Mouse (Mus musculus) lung, adult 2 months (tissue): ENCODE data around the gene Impg1.

Source experiments
- CTCF ChIP-seq: fragments of 200-500 bp; IDR thresholded peaks from 2 replicates; pipeline ENCODE4 v1.5.1; 2011; ENCODE audit warnings: mild to moderate bottlenecking, low read length, control low read depth; ENCODE audit not compliant: insufficient read depth
- POLR2A ChIP-seq: fragments of 200-500 bp; IDR thresholded peaks from 2 replicates; pipeline ENCODE4 v1.6.1; 2011; ENCODE audit warnings: low read depth, mild to moderate bottlenecking, control low read depth, low read length, borderline replicate concordance; ENCODE audit errors: extremely low read depth

DNA sequence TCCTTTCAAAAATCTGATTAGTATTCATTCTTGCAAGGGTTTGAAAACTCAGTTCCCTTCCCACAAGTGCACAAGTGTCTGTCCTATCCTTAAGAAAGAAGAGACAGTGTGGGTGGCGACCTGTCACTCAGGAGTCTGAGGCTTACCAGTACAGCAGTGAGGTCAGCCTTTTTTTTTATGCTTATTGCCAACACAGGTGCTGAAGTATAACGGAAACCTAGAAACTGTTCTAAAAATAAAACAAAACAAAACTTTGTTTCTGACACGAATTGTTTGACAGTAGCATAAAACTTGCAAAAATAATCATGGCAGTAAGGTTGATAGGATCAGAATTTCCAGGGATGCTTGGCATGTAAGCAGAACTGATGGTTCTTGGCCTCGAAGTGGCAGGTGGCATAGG lies 4.9 kb downstream of the Impg1 start:
- TF ChIP-seq POLR2A (no peak), CTCF (no peak)
